Mouse (Mus musculus) adrenal gland, postnatal 10 days (tissue): ENCODE results near the gene Tmtc2. TPM values are rescaled to one million over a fixed set of nuclear protein-coding genes. Genes with fewer than 3 reads are reported as not detected.
A peak's percentile ranks its signal among the peaks of the same experiment; 100 is the strongest.

Experiments
- DNase-seq: peaks from one replicate; pipeline ENCODE4 v3.0.0; 2021; ENCODE audit warnings: mixed read lengths
- total RNA-seq, 2 experiments: library from RNA; stranded (reverse); gene quantifications; 2 replicates each; pipeline ENCODE4 v1.2.3; 2021

The Tmtc2 gene
- total RNA-seq, 2 experiments from 2014 or later: 8.7 to 9.7 TPM

GRCm38 (mm10) chr10:105405856-105406527 lies 168.3 kb downstream of the Tmtc2 start:
- DNase-seq: no peak

- no peak for DNase-seq
These were observed 170.3 kb downstream of the Tmtc2 start for GRCm38 (mm10) chr10:105403931-105404330.

- DNase-seq: no peak
These were observed 171.8 kb downstream of the Tmtc2 start for GRCm38 (mm10) chr10:105402481-105402779.

DNA sequence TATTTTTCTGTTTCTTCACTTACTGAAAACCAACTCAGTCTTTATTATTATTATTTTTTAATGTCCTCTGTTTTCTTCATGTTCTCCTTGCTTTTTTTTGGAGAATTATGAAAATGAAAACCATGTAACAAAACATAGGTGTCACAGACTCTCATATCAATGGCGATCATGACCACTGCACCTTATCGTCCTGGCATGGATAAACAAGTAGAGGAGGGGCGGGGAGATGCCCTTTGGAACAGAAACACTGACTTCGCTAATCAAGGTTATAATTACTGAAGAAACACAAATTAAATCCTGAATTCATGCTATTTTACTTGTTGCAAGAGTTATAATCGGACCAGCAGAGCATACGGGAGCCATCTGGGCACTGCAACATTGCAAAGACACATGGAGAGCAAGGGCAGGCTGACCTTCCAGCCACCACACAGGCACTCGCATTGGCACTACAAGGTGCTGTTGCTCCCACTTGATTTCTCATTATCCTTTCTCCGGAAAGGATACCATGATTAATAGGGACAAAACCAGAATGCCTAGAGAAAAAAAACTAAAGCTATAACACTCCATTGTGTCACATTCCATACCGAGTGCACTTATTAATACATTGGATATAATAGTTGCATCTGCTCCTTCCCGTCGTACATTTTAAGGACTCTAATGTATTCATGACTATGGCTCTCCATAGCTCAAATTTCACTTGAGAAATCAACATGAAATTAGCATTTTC lies 172.3 kb downstream of the Tmtc2 start:
- no peak for DNase-seq

DNA sequence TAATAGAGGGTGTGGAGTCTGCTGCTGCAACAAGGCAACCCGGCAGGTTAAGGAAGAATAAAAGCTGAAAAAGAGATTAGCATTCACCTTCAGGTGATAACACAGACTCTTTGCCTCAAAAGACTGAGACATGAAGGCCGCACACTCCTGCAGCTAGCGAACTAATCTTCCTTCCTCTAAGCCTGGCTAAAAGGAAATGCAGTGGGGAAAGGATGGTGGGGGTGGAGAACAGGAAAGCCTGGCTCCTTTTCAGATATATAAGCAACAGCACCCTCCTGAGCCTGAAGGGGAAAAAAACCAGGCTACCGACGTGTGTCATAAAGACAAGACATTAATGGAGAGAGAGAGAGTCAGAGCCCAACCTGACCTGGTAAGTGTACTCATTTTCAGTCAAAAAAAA lies 174.9 kb downstream of the Tmtc2 start:
- DNase-seq: no peak

GRCm38 (mm10) chr10:105384065-105384464 lies 190.2 kb downstream of the Tmtc2 start:
- DNase-seq: no peak

DNA sequence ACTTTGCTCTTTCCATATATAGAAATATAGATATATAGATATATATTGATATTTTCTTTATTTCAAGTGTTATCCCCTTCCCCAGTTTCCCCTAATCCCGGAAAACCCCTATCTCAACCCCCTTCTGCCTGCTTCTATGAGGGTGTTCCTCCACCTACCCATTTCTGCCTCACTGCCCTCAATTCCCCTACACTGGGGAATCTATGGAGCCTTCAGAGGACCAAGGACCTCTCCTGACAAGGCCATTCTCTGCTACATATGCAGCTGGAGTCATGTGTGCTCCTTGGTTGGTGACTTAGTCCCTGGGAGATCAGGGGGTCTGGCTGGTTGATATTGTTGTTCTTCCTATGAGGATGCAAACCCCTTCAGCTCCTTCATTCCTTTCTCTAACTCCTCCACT lies 192.5 kb downstream of the Tmtc2 start:
- DNase-seq: no peak

DNA sequence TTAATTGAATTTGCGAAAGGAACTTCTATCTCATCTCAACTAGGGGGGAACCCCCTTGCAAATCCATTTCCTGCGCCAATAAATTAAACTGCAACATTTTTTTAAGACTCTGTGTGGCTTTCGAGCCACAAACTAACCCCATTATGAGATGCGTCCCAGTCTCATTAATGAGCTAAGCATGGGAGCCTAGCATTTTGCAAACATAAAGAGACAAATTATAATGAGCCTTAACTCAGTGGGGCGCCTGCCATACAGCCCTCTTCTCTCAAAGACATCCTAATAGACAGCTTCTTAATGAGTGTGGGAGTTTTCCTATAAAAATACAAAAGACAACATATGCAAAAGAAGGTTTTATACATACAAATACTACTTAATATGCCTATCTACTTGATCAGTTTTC lies 193.0 kb downstream of the Tmtc2 start:
- no peak for DNase-seq

DNA sequence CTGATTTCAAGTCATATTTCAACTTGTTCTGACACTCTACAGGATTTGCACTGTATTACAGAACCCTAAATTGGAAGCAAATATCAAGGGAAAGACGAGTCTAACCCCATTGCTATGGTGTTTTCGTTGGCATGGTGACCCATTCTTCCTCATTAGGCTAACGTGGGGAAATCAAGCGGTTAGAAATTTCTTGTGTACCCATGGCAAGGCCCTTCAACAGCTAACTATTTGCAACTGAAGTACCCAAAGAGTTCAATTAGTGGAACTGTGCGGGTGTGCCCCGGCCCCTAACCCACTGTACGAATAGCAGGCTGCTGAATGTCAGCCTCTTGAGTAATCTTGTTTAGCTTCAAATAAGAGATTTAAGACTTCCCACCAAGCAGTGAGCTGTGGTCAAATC lies 193.7 kb downstream of the Tmtc2 start:
- DNase-seq: no peak

- DNase-seq: no peak
These were observed 196.5 kb downstream of the Tmtc2 start for GRCm38 (mm10) chr10:105377711-105378110.

GRCm38 (mm10) chr10:105373265-105373664 lies 201.0 kb downstream of the Tmtc2 start:
- DNase-seq: peak; percentile 9

- DNase-seq: no peak
These were observed 206.0 kb downstream of the Tmtc2 start for GRCm38 (mm10) chr10:105368242-105368641.

DNA sequence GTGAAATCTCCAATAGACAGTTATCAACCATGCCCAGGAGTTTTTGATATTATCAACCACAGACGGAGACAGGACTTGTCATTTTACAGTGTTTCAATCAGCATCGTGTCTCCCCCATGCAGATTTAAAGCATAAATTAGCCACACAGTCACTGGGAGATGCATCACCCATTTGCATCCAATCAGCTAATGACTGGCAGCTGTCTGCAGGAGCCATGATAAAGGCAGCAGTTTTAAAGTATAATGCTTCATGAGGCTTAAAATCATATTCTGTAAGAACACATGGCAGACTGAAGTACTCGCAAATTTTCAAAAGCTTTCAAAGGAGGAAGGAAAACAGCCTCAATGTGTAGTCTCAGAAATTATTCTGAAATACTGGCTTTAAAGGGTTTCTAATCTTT lies 209.8 kb downstream of the Tmtc2 start:
- no peak for DNase-seq

DNA sequence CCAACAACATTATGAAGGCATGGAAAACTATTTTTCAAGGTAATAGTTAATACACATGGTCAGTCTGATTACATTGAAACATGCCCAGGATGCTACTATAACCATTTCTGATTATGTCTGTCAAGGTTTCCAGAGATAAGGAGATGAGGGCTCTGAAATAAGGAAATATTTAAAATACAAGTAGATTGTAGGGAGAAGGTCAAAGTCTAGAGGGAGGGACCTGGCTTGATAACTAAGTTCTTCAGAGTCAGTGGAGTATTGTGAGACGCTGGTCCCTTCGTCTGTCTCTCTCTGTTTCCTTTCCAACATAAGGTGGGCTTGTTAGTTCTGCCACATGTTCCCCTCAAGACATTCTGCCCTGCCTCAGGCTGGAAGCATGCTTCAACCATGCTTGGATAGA lies 223.9 kb downstream of the Tmtc2 start:
- no peak for DNase-seq

- no peak for DNase-seq
These were observed 228.3 kb downstream of the Tmtc2 start for GRCm38 (mm10) chr10:105345920-105346319.

GRCm38 (mm10) chr10:105332856-105333255 lies 241.4 kb downstream of the Tmtc2 start:
- DNase-seq: no peak

- no peak for DNase-seq
These were observed 243.9 kb downstream of the Tmtc2 start for GRCm38 (mm10) chr10:105330327-105330726.

GRCm38 (mm10) chr10:105323646-105324192 lies 250.5 kb downstream of the Tmtc2 start:
- DNase-seq: no peak

DNA sequence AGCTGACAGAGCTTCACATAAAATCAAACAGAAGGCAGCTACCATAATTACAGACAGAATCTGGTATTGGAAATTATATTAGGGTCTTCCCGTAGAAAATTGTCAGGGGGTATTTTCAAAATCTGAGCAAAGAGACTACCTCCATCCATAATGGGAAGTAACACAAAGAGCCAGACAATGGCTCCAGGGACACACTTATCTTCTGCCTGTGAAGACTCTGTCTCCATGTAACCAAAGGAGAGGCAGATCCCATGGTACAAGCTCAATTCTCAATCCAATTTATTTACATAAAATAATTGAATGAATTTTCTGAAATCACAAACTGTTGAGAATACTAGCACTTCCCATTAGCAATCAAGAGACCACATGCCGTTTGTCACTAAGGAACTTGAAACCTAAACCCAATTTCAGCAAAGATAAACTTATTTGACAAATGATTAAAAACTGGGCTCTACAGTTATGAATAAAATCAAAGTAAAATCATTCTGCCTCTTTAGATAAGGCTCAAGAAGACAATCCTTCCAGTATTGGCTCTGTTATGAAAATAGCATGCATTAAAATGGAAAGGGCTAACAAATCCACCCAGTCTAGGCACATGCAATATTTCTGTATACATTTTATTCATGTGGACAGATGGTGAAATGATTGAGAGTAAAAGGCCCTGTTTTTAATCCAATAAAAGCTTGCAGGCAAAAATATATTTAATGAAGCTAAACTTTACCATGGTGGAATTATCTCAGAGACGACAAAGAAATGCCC lies 254.8 kb downstream of the Tmtc2 start:
- DNase-seq: no peak

DNA sequence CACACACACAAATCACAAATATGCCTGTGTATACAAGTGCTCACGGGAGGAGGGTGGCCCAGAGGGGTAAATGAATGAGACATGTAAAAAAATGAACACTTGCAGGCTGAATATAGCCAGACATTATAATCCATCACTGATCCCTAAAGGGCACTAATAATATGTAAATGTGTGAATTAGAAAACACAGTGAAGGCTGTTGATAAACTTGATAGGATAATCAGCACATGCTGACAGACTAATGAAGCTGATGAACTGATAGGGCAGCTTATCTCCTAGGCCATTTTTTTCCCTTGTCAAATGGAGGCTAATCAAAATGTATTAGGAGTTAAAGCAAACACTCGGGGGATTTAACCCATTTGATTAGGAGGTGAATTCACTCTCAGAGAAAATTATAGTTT lies 255.4 kb downstream of the Tmtc2 start:
- DNase-seq: no peak

DNA sequence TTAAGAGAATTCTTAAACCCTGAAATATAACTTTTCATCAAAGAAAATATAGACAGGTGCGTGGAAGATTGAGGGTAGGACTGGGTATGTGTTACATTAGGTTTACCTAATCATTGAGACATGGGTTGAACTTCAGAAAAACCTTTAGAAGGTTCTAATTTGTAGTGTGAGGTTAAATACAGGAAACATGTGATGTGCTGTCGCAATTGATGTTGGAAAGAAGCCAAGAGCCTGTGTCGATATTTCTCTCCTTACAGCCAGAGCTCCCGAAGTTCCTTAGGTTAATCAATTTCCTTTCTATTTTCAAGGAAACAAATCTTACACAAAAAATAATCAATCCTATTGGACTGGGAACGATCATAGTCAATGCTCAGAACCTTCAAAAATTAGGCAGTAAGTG lies 261.3 kb downstream of the Tmtc2 start:
- peak; percentile 26 for DNase-seq

GRCm38 (mm10) chr10:105297560-105297959 lies 276.7 kb downstream of the Tmtc2 start:
- DNase-seq: no peak

- DNase-seq: no peak
These were observed 281.3 kb downstream of the Tmtc2 start for GRCm38 (mm10) chr10:105292961-105293360.
